Mouse (Mus musculus) adrenal gland, postnatal 4 days (tissue): ENCODE measurements at regions not wholly inside any gene's neighbourhood (a gene's known extent, or its start where the extent isn't known, plus 50 kb on each side); places are given as distances from the start of the nearest gene placed in this dataset.
"Not testable (repeated sequence)": the region's sequence is repeated elsewhere in the genome, so short reads cannot be mapped to it uniquely, and the experiment has no call there.

Experiments
- DNase-seq, 2 experiments: peaks; one replicate each; pipeline ENCODE4 v3.0.0; 2021 to 2022; ENCODE audit warnings: low spot score in 2 of 2, mixed read lengths in 2 of 2

GRCm38 (mm10) chr6:47679946-47680345 is 84.8 kb upstream of the Ezh2 start:
- DNase-seq: not testable (repeated sequence)

DNA sequence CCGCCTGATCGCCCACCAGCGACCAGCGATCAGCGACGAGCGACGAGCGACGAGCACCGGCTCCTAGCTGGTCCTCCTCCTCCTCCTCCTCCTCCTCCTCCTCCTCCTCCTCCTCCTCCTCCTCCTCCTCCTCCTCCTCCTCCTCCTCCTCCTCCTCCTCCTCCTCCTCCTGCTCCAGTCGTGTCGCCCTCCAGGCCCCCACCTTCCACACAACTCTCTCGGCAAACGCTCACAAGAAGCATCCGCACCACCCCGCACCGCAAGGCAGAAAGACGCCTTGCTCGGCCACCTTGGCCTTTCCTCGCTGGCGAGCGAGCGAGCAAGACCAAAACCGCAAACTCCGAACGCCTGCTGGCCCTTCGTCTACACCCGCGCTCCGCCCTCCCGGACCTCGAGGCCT is 77.6 kb upstream of the Ezh2 start:
- peak; percentile 8 to 16 for DNase-seq

DNA sequence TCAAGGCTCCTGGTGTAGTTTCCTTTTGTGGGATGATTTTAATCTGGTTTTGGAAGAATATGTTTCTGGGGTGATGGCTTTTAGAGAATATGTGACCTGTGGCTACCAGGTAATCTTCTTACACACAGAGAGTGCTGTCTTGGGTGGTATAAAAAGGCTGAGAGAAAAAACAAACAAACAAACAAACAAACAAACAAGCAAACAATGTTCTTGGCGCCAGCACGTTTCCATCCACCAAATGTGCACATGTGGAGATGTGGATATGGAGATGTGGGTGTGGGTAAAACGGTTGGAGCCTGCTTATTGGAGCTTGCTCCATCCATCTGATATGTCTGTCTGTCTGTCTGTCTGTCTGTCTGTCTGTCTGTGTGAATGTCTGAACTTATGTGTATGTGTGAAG is 57.7 kb upstream of the Ezh2 start:
- peak; percentile 10 to 14 for DNase-seq

DNA sequence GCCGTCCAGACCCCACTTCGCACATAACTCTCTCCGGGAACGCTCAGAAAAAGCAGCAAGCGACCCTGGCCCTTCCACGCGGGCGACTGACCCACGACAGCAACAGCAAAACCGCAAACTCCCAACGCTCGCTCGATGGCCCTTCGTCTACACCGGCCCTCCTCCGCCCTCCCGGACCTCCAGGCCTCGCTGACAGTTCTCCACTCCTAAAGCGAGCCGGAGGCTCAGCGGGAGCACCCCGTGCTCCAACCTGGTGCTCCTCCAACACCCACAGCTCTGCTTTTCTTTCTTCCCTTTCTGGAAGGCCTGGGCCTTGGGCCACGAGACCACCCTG is 56.2 kb upstream of the Ezh2 start:
- not testable (repeated sequence) for DNase-seq

DNA sequence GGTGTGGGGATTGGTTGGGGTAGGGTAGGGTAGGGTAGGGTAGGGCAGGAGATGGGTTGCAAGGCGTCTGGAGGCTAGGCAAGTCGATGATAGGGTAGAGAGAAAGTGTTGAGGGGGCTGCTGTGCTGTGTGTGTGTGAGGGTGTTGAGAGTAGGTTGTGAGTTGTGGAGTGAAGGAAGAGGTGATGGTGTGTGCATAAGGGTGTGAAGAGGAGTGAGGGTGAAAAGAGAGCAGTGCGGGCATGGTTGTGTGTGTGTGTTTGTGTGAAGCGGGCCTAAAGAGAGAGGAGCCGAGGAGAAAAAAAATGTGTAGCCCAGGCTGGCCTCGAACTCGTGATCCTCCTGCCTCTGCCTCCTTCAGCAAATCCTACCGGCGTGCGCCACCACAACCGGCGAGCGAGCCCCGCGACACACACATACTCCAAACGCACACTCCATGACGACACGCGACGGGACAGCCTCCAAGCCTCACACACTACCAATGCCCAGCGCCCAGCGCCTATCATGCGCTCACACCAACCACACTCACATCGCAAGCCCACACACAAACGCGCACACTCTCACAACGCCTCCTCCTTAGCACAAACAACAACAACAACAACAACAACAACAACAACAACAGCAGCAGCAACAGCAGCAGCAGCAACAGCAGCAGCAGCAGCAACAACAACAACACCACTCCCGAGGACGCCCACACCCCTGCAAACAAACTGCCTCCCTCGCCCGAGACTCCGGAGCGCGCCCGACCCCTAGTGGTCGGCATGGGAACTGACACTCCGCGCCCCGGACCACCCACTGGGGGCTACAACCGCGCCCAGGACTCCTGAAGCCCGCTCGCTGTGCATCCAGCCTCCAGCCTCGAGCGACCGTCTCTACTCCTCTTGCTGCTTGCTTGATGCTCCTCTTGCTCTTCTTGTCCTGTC is 55.6 kb upstream of the Ezh2 start:
- peak; percentile 92 to 98 for DNase-seq

DNA sequence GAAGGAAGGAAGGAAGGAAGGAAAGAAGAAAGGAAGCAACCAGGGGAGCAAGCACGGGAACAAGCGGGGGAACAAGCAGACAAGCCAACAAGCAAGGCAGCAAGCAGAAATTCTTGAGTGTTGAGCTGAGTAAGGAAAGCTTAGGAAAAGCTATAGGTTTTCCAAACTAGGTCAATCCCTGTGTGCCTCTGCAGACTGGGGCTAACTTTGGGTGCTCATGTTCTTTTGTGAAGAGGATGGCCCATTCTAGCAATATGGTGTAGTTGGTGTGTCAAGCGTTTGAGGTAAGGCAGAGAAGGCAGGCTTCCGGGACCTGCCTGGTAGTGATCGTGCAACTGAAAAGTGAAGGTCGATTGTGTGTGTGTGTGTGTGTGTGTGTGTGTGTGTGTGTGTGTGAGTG is 54.8 kb upstream of the Ezh2 start:
- DNase-seq: peak; percentile 3 to 4

DNA sequence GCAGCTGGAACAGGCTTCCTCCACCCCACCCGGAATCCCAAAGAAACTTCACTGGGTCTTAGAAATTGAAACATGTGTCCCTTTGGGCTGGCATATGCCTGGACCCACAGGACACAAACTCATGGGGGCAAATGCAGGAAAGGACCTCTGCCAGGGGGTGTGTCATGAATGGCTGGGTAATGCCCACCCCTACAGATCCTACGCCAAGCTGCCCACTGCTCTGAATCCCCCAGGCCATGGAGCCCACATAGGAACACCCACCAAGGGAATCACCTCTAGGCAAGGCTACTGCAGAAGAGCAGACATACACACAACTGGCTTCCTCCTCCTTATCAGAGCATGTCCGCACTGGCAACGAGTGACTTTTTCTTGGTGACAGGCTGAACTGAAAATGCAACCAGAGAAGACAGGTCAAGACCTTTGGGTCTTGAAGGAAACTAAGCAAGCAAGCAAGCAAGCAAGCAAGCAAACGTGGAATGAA is 54.4 kb upstream of the Ezh2 start:
- peak; percentile 5 for DNase-seq

DNA sequence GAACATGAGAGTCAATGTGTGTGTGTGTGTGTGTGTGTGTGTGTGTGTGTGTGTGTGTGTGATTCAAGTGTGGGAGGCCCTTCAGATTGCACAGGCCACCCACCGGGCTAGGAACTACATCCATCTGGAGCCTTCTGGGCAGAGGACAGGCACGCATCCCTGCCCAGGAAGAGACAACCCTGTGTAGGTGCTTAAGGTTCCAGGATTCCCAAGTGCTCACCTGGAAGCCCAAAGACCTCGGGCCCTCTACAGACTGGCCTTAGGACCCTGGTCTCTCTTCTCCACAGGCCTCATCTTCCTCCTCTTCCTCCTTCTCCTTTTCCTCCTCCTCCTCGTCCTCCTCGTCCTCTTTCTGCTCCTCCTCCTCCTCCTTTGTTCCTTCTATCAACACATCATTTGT is 53.8 kb upstream of the Ezh2 start:
- peak; percentile 3 to 5 for DNase-seq

- no peak for DNase-seq
Measured at GRCm38 (mm10) chr6:47648316-47648715, 53.2 kb upstream of the Ezh2 start.

DNA sequence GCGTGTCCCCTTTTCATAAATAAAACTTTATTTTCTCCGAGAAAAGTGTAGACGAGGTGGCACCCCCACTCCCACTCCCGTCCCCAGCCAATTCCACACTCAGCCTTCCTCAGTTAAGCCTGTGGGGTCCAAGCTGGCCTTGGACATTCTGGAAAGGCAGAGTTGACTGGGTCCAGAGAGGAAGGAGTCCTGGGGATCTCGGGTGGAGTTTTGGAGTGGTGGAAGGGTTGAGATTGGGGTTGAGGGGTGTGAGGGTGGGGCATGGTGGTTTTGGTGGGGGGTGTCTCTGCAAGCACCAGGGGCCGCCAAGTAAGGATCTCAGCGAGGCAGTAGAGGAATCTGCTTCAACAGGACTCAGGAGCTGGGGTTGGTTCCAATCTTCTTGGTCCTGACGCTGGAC is 52.7 kb upstream of the Ezh2 start:
- peak; percentile 3 to 5 for DNase-seq

DNA sequence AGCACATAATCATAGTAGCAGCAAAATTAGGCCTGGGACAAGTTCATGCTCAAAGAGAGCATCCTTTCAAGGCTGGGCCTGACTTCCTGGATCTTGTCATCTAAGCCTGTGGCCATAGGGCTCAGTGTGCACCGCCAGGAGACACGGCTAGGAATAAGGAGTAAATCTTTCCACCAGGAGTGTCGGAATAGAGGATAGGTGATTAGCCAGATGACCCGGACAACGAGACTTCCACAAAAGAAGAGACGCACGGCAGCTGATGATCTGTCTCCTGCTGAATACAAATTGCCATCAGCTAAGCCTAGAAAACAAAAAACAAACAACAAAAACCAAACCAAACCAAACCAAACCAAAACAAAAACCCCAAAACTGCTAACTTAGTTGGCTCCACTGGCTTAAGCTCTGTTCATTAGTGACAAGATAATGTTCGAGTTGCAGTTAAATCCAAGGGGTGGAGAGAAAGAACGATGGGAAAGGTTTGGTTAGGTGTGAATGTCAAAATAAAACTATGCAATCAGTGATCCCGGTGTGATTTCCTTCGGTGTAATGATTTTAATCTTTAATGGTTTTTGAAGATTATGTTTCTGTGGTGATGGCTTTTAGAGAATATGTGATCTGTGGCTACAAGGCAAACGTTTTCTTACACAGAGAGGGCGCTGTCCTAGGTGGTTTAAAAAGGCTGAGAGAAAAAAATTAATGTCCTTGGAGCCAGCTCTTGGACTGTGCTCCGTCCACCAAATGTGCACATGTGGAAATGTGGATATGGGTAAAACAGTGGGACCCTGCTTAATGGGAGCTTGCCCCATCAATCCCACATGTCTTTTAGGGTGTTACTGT is 51.8 kb upstream of the Ezh2 start:
- DNase-seq: no peak

GRCm38 (mm10) chr6:47646022-47646421 is 50.9 kb upstream of the Ezh2 start:
- no peak for DNase-seq
